Mouse (Mus musculus): ENCODE results near the gene Cdk5rap3.

Gene Cdk5rap3

GRCm38 (mm10) chr11:96933562-96934276 is 17.4 kb upstream of the Cdk5rap3 start:
- no peak for DNase-seq (ENCODE audit: low read depth)

GRCm38 (mm10) chr11:96931327-96932062 is 15.2 kb upstream of the Cdk5rap3 start:
- peak; percentile 36 for DNase-seq (ENCODE audit: low read depth)

- no peak for DNase-seq (ENCODE audit: low read depth)
These were observed 13.6 kb upstream of the Cdk5rap3 start for GRCm38 (mm10) chr11:96929766-96930331.

GRCm38 (mm10) chr11:96929096-96929765 is 12.9 kb upstream of the Cdk5rap3 start:
- no peak for DNase-seq (ENCODE audit: low read depth)

- no peak for DNase-seq (ENCODE audit: low read depth)
These were observed 12.4 kb upstream of the Cdk5rap3 start for GRCm38 (mm10) chr11:96928691-96929090.

GRCm38 (mm10) chr11:96928088-96928487 is 11.8 kb upstream of the Cdk5rap3 start, which contains the start of gene Prr15l:
TSS of gene Prr15l (plus strand) at chr11:96928104.
- no peak for DNase-seq (ENCODE audit: low read depth)

GRCm38 (mm10) chr11:96926587-96926986 is 10.3 kb upstream of the Cdk5rap3 start:
- no peak for DNase-seq (ENCODE audit: low read depth)

GRCm38 (mm10) chr11:96925469-96926148 is 9.3 kb upstream of the Cdk5rap3 start:
- no peak for DNase-seq (ENCODE audit: low read depth)

- DNase-seq (ENCODE audit: low read depth), result no peak
These were observed 8.6 kb upstream of the Cdk5rap3 start for GRCm38 (mm10) chr11:96924861-96925260.

GRCm38 (mm10) chr11:96919003-96919402 is 2.7 kb upstream of the Cdk5rap3 start:
- peak; percentile 71 for DNase-seq (ENCODE audit: low read depth)

- DNase-seq (ENCODE audit: low read depth), result no peak
These were observed 1.1 kb upstream of the Cdk5rap3 start for GRCm38 (mm10) chr11:96917415-96917814.

GRCm38 (mm10) chr11:96916885-96917396 is 645 bp upstream of the Cdk5rap3 start:
- DNase-seq (ENCODE audit: low read depth), result no peak

- DNase-seq (ENCODE audit: low read depth), result no peak
These were observed 3.6 kb downstream of the Cdk5rap3 start for GRCm38 (mm10) chr11:96912682-96913081.

- DNase-seq (ENCODE audit: low read depth), result peak; percentile 91
These were observed 6.3 kb downstream of the Cdk5rap3 start for GRCm38 (mm10) chr11:96910003-96910402.

- no peak for DNase-seq (ENCODE audit: low read depth)
These were observed 7.7 kb downstream of the Cdk5rap3 start for GRCm38 (mm10) chr11:96908594-96908993.

- DNase-seq (ENCODE audit: low read depth), result no peak
These were observed 9.7 kb downstream of the Cdk5rap3 start for GRCm38 (mm10) chr11:96906431-96907161.

GRCm38 (mm10) chr11:96902639-96903635 is 13.4 kb downstream of the Cdk5rap3 start:
- DNase-seq (ENCODE audit: low read depth), result no peak

- no peak for DNase-seq (ENCODE audit: low read depth)
These were observed 15.0 kb downstream of the Cdk5rap3 start for GRCm38 (mm10) chr11:96901332-96901731.

- DNase-seq (ENCODE audit: low read depth), result no peak
These were observed 16.6 kb downstream of the Cdk5rap3 start for GRCm38 (mm10) chr11:96899449-96900306.
